Mouse (Mus musculus) forebrain, embryonic 11.5 days (tissue): ENCODE data around the gene Gm29666. TPM values are rescaled to one million over a fixed set of nuclear protein-coding genes. Genes with fewer than 3 reads are reported as not detected.
A peak's percentile ranks its signal among the peaks of the same experiment; 100 is the strongest.

Experiments
- microRNA-seq: library from miRNA; unstranded; fragments of <30 nt; microRNA quantifications from one replicate; pipeline ENCODE4, GENCODE M21; 2016; ENCODE audit not compliant: insufficient number of aligned reads
- polyA plus RNA-seq: library from polyadenylated mRNA; unstranded; fragments of >200 nt; fragmentation: Nextera tagmentation; extraction: Ambion mirVana; gene quantifications from 2 replicates; pipeline ENCODE4 v1.2.1, GENCODE M21; 2014

Gene Gm29666
- polyA plus RNA-seq, 1 experiment from 2014 or later = 1.5 TPM

Small RNAs within 50 kb of the gene (microRNA-seq; reads per million reads assigned to microRNA genes)
- gene Mir1249 = 21.0 reads per million, percentile 14 among the genes with 10 or more reads in this experiment

Other genes with a start within 250 kb of the Gm29666 start
- 1.1 and 1.7 TPM in 2 replicates for gene Arhgap8, start 200.0 kb downstream of the Gm29666 start, polyA plus RNA-seq
- 26.6 and 32.2 TPM in 2 replicates for gene Phf21b, start 64.0 kb downstream of the Gm29666 start, polyA plus RNA-seq
- gene Nup50, start 3.4 kb upstream of the Gm29666 start, polyA plus RNA-seq = 75.8 and 79.7 TPM in 2 replicates
- gene 5031439G07Rik, start 68.5 kb upstream of the Gm29666 start, polyA plus RNA-seq = 16.2 and 28.6 TPM in 2 replicates
- not detected in 2 replicates for gene Upk3a, start 97.1 kb upstream of the Gm29666 start, polyA plus RNA-seq
- gene Fam118a, start 108.9 kb upstream of the Gm29666 start, polyA plus RNA-seq = 25.3 and 27.4 TPM in 2 replicates
- 0.07 and 0.12 TPM in 2 replicates for gene Smc1b, start 211.9 kb upstream of the Gm29666 start, polyA plus RNA-seq
- 0.47 and 0.95 TPM in 2 replicates for gene Ribc2, start 212.0 kb upstream of the Gm29666 start, polyA plus RNA-seq